Mouse (Mus musculus): ENCODE data around the gene Klb.

DNA sequence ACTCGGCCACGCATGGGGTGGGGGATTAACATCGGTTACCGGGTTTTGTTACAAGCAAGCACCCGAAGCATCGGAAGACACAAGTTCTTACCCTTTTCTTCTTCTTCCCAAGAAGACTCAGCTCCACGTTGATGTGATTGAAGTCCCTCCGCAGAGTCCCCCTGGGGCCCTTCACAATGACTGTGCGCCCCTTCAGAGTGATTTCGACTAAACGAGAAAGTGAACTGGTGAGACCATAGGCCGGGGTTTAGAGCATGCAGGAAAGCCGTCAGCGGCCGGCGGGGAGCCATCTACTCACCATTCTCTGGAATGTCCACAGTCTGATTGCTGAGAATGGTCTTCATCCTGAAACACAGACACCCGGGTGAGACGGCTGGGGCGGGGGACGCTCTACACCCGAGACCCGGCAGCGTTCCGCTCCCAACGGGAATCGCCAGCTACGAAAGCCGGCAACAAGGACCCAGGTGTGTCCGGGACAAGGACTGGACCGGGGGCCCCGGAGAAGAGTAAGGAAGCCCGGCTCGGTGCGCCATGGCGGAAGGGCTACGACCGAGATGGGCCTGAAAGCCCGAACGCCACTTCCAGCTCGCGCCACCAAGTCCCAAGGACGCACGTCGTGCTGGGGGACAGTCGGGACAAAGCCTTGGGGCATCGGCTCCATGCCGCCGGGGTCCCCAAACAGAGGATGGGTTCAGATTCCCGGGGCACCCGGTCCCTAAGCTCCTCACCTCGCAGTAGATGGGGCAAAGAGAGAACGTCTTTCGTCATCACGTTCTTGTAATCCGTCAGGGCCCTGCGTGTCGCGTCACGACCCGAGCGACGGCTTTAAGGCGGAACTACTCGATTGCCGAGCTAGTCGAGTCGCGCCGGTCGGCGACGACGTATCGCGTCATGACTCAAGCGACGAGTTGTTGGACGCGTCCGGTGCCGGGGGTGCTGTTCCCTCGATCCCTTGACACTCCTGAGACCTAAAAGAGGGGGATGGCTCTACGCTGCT, 42.8 kb downstream of the Klb start, which contains the start of the genes Rpl9 and Lias:
- TF ChIP-seq GATA1 (IDR thresholded peaks at IDR 0.05; ENCODE audit: low read length) = no peak
- no peak for TF ChIP-seq TAL1 (IDR thresholded peaks at IDR 0.05; ENCODE audit: low read length)

Data from erythroblast, embryonic 14.5 days (primary cell).